Mouse (Mus musculus) left cerebral cortex, postnatal 14 days (tissue): Measurements from ENCODE around the gene Lgals3bp. TPM values are rescaled to one million over a fixed set of nuclear protein-coding genes. Genes with fewer than 3 reads are reported as not detected.

Experiments used
- DNase-seq, 2 experiments: peaks; one replicate each; pipeline ENCODE4 v3.0.0; 2021 to 2022; ENCODE audit warnings: low spot score in 2 of 2, mixed read lengths in 1 of 2
- intact Hi-C: fragments of 180-260 bp; cut with DNase I; formaldehyde crosslinking; loops from one replicate; pipeline ENCODE4 v1.15.1; 2025
- total RNA-seq, 2 experiments: library from RNA; stranded (reverse); gene quantifications; 2 replicates each; pipeline ENCODE4 v1.2.3; 2021

Lgals3bp gene
- total RNA-seq, 2 experiments from 2014 or later, result 12.3 to 14.1 TPM

DNA sequence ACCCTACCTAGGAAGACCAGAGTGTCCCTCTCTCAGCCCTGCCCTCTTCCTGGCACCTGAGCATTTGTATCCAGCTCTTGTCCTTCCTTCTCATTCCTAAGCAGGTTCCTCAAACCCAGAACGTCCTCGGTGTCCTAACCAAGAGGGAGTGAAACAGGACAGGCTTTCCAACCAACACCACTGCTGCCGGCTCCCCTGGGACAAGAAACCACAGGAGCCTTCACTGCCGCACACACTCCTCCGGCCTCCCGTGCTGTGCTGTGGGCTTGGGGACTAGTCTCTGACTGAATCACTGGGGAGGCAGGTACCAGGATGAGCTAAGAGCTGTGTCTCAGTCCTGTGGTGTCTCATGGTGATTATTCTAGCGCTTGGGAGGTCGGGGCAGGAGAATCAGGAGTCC is 32.2 kb downstream of the Lgals3bp start:
- intact Hi-C loops, result no loop called here
- no peak for DNase-seq

DNA sequence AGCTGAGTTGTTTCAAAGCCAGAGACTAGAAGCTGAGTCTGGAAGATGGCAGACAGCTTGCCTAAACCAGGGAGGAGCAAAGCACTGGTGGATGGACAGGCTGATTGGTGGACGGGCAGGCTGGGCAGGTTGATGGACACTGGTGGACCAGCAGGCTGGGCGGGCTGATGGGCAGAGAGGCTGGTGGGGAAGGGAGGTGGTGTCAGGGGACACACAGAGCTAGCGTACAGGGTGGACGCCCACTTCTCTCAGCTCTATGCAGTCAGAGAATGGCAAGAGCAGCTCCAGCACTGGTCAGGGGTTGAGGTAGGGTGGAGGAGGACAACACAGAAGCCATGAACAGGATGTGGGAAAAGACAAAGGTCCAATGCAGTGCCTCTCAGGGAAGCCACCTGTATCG is 32.6 kb downstream of the Lgals3bp start:
- DNase-seq, result no peak
- intact Hi-C loops, result no loop called here

DNA sequence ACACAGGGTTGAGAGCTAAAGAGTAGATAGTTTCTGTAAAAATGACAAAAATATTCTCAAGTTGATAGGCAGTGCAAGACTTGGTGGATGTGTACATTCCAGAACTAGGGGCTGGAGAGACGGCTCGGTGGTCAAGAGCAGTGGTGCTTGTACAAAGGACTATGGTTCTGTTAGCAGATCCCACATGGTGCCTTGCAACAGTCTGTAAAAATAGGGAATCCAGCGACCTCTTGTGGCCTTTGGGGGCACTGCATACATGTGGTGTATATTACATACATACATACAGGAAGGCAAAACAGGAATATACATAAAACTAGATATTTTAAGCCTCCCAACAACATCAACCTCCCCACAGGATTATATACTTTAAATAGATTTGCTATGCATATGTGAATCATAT is 33.6 kb downstream of the Lgals3bp start:
- intact Hi-C loops, result no loop called here
- peak in 1 of 2 experiments; percentile 62 for DNase-seq

GRCm38 (mm10) chr11:118366559-118366958 is 35.3 kb downstream of the Lgals3bp start:
- intact Hi-C loops, result no loop called here
- no peak for DNase-seq

GRCm38 (mm10) chr11:118366108-118366507 is 35.8 kb downstream of the Lgals3bp start:
- DNase-seq, result no peak
- intact Hi-C loops, result no loop called here

GRCm38 (mm10) chr11:118365171-118365570 is 36.7 kb downstream of the Lgals3bp start:
- intact Hi-C loops, result no loop called here
- no peak for DNase-seq

- intact Hi-C loops, result no loop called here
- DNase-seq, result no peak
These were observed 37.9 kb downstream of the Lgals3bp start for GRCm38 (mm10) chr11:118364021-118364420.

DNA sequence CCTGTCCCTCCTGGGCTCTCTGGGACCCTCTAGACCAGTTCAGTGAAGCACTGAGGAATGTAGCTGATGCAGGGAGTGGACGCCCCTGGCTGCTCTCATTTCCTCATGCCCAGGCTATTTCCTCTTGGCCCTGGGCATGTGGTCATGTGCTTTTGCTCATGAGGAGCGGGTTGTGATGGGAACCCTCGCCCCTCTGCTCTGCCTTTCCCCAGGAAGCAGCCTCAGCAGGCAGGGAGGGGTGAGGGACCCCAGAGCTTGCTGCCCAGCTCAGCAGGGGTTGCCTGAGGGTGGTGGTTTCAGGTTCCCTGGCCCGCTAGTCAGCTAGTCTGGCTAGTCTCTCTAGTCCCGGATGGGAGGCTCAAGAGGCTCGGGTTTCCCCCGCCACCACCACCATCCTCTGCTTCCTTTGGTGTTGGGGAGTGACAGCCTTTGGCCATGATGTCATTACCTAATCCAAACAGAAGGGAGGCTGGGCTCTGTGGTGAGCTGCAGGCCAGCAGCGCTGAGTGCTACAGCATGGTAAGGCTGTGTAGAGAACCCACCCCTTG is 38.8 kb downstream of the Lgals3bp start:
- DNase-seq, result no peak
- intact Hi-C loops, result no loop called here

- intact Hi-C loops, result no loop called here
- no peak for DNase-seq
These were observed 39.4 kb downstream of the Lgals3bp start for GRCm38 (mm10) chr11:118362501-118362900.

DNA sequence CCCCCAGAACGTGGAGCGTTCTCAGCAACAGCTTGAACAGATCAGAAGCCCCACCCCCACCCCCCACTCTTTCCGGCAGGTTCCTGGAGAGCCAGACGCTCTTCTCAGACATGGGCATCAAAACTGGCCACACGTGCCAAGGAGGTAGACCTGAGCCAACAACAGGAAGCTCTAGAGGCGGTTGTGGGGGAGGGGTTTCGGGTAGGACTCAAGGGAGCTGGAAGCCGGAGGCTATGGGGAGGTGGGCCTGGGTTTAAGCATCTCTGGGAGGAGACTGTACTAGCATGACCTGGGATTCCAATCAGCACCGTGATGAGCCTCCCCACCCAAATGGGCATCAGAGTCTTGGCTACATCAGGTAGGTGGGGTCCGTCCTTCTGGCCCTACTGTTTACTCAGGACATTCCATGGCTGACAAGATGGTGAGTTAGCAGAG is 41.0 kb downstream of the Lgals3bp start:
- intact Hi-C loops, result no loop called here
- DNase-seq, result no peak

- DNase-seq, result no peak
- intact Hi-C loops, result no loop called here
These were observed 41.4 kb downstream of the Lgals3bp start for GRCm38 (mm10) chr11:118360491-118360890.

- intact Hi-C loops, result loop anchor here (2.0 kb wide), 1 partner anchor 65 kb away; the partner anchor contains the start of gene Usp36
- DNase-seq, result no peak
These were observed 46.3 kb downstream of the Lgals3bp start, which contains the start of gene Timp2 for GRCm38 (mm10) chr11:118355640-118356039. TSS of gene Timp2 (minus strand) at chr11:118355740.

DNA sequence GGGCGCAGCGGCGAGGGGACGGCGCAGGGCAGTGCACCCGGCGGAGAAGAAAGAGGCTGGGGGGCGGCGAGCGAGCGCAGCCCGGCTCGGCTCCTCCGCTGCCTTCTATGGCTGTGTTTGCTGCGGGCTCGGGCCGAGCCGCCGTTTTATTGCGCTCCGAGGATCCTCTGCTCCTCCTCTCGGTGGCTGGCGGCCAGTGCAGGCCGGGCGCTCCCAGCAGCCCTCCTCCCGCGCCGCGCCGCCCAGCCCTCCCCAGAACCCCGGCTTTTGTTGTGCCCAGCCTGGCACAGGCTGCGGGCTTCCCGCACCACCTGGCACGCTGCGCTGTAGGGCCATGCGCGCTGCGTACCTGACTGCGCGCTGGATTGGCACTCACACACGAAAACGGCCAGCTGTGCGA is 46.7 kb downstream of the Lgals3bp start:
- intact Hi-C loops, result loop anchor here (2.0 kb wide), 1 partner anchor 64 kb away; the partner anchor contains the start of gene Usp36
- peak; percentile 89 to 90 for DNase-seq

DNA sequence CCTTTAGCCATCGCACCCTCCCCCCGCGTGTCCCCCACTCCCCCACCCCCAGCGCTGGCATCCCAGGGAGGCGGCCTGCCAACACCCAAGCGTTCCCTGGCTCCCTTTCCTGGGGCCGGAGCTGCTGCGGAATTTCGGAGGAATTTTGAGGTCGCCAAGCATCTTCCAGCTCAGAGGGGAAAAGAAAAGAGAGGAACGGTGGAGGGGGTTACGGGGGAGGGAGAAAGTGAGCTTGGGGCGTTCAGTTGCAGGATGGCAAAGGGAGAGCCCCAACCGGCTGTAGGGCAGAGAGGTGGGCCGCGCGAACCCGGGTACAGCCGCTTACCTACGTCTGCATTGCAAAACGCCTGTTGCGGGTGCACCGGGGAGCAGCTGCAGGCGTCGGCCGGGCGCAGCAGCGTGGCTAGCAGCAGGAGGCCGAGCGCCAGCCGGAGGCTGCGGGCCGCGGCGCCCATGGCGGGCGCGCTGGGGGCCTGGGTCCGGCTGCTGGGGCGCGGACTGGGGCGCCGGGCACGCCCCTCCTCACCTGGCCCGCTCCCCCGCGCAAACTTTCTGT is 47.2 kb downstream of the Lgals3bp start:
- intact Hi-C loops, result loop anchor here (2.0 kb wide), 1 partner anchor 64 kb away; the partner anchor contains the start of gene Usp36
- peak in 1 of 2 experiments; percentile 35 for DNase-seq

DNA sequence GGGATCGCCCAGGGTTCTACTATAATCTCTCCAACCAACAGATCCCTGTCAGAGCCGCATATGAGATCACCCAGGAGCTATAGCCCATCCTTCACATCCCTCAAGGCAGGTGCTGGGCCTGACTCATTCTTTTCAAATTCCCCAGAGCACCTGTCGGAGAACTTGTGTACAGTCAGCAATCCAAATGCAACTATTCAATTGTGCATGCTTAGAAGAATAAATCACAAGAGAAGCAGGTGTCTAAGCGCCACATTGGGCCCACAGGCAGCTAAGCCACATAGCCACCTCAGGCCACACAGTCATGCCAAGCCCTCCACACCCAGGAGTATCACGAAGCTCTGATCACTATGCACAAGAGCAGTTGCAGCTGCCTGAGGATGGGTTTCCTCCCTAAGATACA is 52.4 kb downstream of the Lgals3bp start:
- no peak for DNase-seq
- intact Hi-C loops, result no loop called here

DNA sequence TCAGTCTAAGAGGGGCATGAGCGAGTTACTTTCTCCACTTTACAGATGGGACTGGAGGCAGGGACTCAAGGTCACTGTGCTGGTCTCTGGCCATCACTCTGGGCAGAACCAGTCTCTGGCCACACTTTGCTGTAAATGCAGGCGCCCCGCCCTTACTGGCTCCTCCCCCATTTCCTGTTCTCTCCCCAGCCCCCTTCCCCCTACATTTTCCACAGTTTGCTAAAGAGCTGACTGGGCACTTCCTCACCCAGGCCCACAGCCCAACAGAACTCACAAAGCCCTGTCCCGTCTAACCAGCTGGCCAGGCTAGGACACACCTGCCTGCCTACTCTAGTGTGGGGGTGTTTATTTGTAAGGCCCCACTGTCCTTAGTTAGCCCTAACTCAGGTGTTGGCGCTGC is 53.0 kb downstream of the Lgals3bp start:
- peak in 1 of 2 experiments; percentile 38 for DNase-seq
- intact Hi-C loops, result no loop called here

- no peak for DNase-seq
- intact Hi-C loops, result no loop called here
These were observed 53.5 kb downstream of the Lgals3bp start for GRCm38 (mm10) chr11:118348419-118348818.

DNA sequence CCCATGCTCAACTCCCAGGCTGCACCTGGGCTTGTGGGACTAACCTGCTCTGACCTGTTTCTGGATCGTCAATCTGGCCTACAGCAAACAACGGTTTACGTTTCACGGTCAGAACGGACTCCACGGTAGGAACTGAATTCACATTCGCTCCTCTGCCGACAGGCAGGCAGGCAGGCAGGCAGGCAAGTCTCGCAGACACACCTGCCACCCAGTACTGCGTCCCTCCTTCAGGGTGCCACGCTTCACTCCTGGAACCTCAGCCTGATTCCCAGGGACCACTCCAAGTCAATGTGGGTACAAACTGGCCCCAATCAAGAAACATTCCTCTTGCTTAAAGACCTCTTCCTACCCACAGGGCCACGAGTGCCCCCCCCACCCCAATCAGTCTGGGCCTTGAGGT is 54.0 kb downstream of the Lgals3bp start:
- intact Hi-C loops, result no loop called here
- no peak for DNase-seq

- intact Hi-C loops, result no loop called here
- no peak for DNase-seq
These were observed 54.5 kb downstream of the Lgals3bp start for GRCm38 (mm10) chr11:118347391-118347790.

- DNase-seq, result no peak
- intact Hi-C loops, result no loop called here
These were observed 55.3 kb downstream of the Lgals3bp start for GRCm38 (mm10) chr11:118346395-118347096.

GRCm38 (mm10) chr11:118345693-118346092 is 56.2 kb downstream of the Lgals3bp start:
- peak; percentile 61 to 78 for DNase-seq

More at GRCm38 (mm10) chr11:118345693-118346092, 56.2 kb downstream of the Lgals3bp start:
- intact Hi-C loops, result no loop called here
